Mouse (Mus musculus) heart, embryonic 14.5 days (tissue): ENCODE results near the gene Hoxb8. TPM values are rescaled to one million over a fixed set of nuclear protein-coding genes. Genes with fewer than 3 reads are reported as not detected.

Experiments used
- ATAC-seq: fragments of 200-750 bp; cut with Nextera tagmentation; 2 replicates; pipeline ENCODE4 v1.8.0; 2017; ENCODE audit warnings: low read depth, moderate TSS enrichment; ENCODE audit not compliant: insufficient number of reproducible peaks, insufficient read depth, low FRiP score
- H3K27ac ChIP-seq, 2 experiments: fragments of 200-500 bp in 1 of 2; fragments of 300-500 bp in 1 of 2; sonication (generic) in 1 of 2; replicated peaks in 1 of 2; 2 replicates each; pipeline ENCODE4 v1.5.1; 2012 to 2014; ENCODE audit warnings: low read depth in 2 of 2, low read length in 2 of 2, control low read depth in 1 of 2, mild to moderate bottlenecking in 1 of 2, mixed read lengths in 1 of 2; ENCODE audit not compliant: control insufficient read depth in 1 of 2, insufficient read depth in 1 of 2
- H3K27me3 ChIP-seq: fragments of 300-500 bp; sonication (generic); 2 replicates; pipeline ENCODE4 v1.6.1; 2014; ENCODE audit warnings: mild to moderate bottlenecking, low read length, control low read depth; ENCODE audit not compliant: control insufficient read depth, insufficient read depth
- H3K36me3 ChIP-seq: fragments of 300-500 bp; sonication (generic); 2 replicates; pipeline ENCODE4 v1.6.1; 2014; ENCODE audit warnings: mild to moderate bottlenecking, control low read depth, low read length, mixed read lengths; ENCODE audit not compliant: control insufficient read depth, insufficient read depth
- H3K4me1 ChIP-seq, 2 experiments: fragments of 200-500 bp in 1 of 2; fragments of 300-500 bp in 1 of 2; sonication (generic) in 1 of 2; 2 replicates each; pipeline ENCODE4 v1.6.1; 2012 to 2014; ENCODE audit warnings: low read length in 2 of 2, control low read depth in 1 of 2, mixed read lengths in 1 of 2; ENCODE audit not compliant: control insufficient read depth in 2 of 2, insufficient read depth in 2 of 2
- H3K4me2 ChIP-seq: fragments of 300-500 bp; sonication (generic); 2 replicates; pipeline ENCODE4 v1.6.1; 2014; ENCODE audit warnings: mild to moderate bottlenecking, low read length
- H3K4me3 ChIP-seq, 2 experiments: fragments of 200-500 bp in 1 of 2; fragments of 300-500 bp in 1 of 2; sonication (generic) in 1 of 2; 2 replicates each; pipeline ENCODE4 v1.5.1; 2012 to 2014; ENCODE audit warnings: low read length in 2 of 2, mild to moderate bottlenecking in 2 of 2, control low read depth in 1 of 2, low read depth in 1 of 2, moderate library complexity in 1 of 2; ENCODE audit not compliant: control insufficient read depth in 1 of 2, insufficient read depth in 1 of 2
- H3K9ac ChIP-seq: fragments of 300-500 bp; sonication (generic); 2 replicates; pipeline ENCODE4 v1.6.1; 2014; ENCODE audit warnings: mild to moderate bottlenecking, low read length
- H3K9me3 ChIP-seq: fragments of 300-500 bp; sonication (generic); 2 replicates; pipeline ENCODE4 v1.6.1; 2016; ENCODE audit warnings: low read length, control low read depth; ENCODE audit not compliant: control insufficient read depth
- WGBS: fragments of 180-500 bp; shearing (Covaris S2); extraction: QIAGEN DNeasy Blood & Tissue Kit; methylation state at CpG from one replicate; pipeline ENCODE4 v1.1.7; 2014; 5-methylcytosine and 5-hydroxymethylcytosine counted together
- polyA plus RNA-seq: library from polyadenylated mRNA; unstranded; fragments of >200 nt; fragmentation: Nextera tagmentation; extraction: Ambion mirVana; gene quantifications from 2 replicates; pipeline ENCODE4 v1.2.1, GENCODE M21; 2014

The Hoxb8 gene
- polyA plus RNA-seq, 1 experiment from 2014 or later: not detected

DNA sequence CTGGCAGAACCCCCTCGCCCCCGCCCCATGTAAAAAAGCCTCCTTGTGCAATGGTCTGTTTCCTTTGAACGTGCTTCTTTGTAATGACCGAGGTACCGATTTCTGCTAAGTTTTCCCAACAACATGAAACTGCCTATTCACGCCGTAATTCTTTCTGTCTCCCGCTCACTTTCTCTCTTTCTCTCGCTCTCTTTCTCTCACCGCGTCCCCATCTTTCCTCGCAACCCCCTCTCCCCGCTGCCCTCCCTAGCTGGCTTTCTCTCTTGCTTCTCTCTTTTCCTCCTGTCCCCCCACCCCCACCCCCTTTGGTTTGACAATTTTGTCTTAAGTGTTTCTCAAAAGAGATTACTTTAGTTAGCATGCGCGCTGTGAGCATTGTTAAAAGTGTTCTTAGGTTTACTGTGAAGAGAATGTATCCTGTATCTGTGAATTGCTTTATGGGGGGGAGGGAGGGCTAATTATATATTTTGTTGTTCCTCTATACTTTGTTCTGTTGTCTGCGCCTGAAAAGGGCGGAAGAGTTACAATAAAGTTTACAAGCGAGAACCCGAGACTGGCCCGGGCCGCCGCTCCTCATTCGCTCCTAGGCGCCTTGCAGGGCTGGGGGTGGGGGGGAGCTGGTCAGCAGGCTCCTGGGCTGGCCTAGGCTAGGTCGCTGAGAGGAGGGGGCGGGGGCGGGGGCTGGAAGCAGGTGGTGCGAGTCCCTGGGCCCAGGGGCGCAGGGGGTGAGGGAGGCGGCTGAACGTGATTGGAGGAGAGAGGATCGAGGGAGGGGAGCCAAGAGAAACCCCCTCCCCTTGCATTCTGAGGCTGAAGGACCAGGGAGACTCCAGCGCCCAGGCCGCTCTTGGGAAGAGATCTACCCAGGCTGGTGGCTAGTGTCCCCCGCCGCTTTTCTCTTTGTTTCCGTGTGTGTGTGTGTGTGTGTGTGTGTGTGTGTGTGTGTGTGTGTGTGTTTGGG is 3.3 kb downstream of the Hoxb8 start:
- H3K9me3 ChIP-seq: no peaks in the 10 kb centered on the region
- 2% methylated on average over 36 of the region's 37 CpGs for WGBS
- no peaks in the 10 kb centered on the region for H3K36me3 ChIP-seq
- H3K27me3 ChIP-seq: peaks cover 99% of the 10 kb centered on the region
- H3K4me2 ChIP-seq: peak overlapping the region; percentile 60
- peak overlapping the region in 1 of 2 experiments; percentile 30; a peak in 2 of 4 replicates for H3K4me3 ChIP-seq
- H3K9ac ChIP-seq: no peak overlapping the region
- no peak for ATAC-seq
- no peak overlapping the region for H3K27ac ChIP-seq
- H3K4me1 ChIP-seq: peaks cover 0 to 15% of the 10 kb centered on the region in 2 experiments; a peak in 3 of 4 replicates

DNA sequence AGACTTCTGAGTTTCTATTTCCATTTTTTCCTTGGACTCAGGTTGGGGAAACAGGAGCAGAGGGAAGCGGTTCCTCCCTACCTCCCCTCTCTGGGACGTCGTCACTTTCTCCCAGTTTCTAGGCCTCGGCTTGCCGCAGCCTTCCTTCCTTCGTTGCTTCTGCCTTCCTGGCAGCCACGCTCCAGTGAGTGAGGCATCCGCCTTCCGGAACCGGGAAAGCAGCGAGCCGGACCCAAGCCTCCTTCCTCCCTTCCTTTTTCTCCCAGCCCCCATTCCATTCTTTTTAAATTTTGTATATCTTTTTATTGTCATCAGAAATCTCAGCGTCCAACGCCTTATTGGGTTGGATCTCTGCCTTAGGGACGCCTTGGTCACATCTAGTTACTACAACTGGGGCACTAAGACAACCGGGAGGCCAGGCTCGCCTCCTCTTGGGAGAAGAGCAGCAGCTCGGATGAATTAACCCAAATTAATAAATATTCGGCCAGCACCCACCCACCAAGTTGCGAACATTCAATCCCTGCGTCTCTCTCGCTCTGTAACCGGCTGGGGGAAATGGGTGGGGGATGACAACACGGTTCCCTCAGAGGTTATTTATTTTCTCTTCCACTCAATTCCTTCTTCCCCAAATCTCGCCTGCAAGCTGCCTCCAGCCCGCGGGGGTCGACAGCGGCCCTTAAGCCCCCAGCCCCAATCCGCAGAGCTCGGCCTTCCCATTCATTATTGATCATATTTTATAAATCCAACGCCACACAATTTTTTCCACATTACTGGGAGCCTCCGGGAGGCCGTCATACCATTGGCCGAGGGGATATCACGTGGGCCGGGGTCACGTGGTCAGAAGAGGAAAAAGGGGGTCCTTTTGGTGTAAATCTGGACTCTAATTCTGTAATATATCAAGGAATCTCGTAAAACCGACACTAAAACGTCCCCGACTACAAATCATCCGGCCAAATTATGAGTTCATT is 4.3 kb downstream of the Hoxb8 start, which contains the start of gene Hoxb7:
Gene Hoxb7, plus strand, starts transcription at position 853 of the 968 bp plus-strand sequence.
- peaks cover 99% of the 10 kb centered on the region for H3K27me3 ChIP-seq
- H3K27ac ChIP-seq: no peak within 1 kb of the TSS
- WGBS: 1% methylated on average over 43 of the region's 43 CpGs
- H3K9ac ChIP-seq: no peak within 1 kb of the TSS
- H3K4me1 ChIP-seq: peaks cover 0 to 15% of the 10 kb centered on the region in 2 experiments; a peak in 3 of 4 replicates
- H3K4me3 ChIP-seq: peak within 1 kb of the TSS; percentile 0 to 24; a peak in 2 of 4 replicates
- peak within 1 kb of the TSS; percentile 41 for H3K4me2 ChIP-seq
- no peaks in the 10 kb centered on the region for H3K9me3 ChIP-seq
- no peak for ATAC-seq
- H3K36me3 ChIP-seq: no peaks in the 10 kb centered on the region

DNA sequence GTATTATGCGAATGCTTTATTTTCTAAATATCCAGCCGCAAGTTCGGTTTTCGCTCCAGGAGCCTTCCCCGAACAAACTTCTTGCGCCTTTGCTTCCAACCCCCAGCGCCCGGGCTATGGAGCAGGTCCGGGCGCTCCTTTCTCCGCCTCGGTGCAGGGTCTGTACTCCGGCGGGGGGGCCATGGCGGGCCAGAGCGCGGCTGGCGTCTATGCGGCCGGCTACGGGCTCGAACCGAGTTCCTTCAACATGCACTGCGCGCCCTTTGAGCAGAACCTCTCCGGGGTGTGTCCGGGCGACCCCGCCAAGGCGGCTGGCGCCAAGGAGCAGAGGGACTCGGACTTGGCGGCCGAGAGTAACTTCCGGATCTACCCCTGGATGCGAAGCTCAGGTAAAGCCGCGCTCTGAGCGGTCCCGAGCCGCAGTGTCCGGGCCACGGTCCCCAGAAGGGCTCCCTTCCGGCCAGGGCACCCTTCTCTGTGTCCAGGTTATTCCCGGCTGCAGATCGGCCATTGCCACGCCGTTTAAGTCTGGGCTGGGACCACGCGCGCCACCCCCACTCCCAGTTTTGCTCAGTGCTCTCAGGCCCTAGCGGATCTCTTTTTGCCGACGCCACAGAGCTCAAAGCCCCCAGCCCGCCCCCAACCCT is 5.2 kb downstream of the Hoxb8 start:
- Histone ChIP-seq H3K27me3 (peaks cover 99% of the 10 kb centered on the region), H3K27ac (no peak overlapping the region), H3K9me3 (no peaks in the 10 kb centered on the region), H3K9ac (no peak overlapping the region), H3K36me3 (no peaks in the 10 kb centered on the region), H3K4me3 (peak overlapping the region; percentile 0 to 24; a peak in 2 of 4 replicates), H3K4me1 (peaks cover 0 to 15% of the 10 kb centered on the region in 2 experiments; a peak in 3 of 4 replicates), H3K4me2 (peak overlapping the region; percentile 41)
- WGBS: under 1% methylated on average over 55 of the region's 55 CpGs
- no peak for ATAC-seq

DNA sequence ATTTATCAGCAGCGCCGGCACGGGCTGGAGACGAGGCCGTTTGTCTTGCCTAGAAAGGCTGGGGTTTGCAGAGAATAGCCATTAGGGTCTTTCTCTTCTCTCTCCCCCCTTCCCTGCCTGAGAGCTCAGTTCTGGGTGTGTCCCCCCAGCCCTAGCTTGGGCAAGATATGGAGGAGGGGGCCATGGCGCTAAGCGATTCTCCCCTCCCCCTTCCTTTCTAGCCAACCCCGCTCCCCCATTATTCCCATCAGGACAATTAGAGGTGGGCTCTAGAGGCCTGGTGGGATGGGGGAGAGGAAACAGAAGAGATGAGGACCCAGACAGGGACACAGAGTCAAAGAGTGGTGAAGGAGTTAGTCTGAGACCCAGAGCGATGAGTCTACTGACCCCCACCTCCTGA is 5.7 kb downstream of the Hoxb8 start:
- Histone ChIP-seq H3K9ac (no peak overlapping the region), H3K27me3 (peaks cover 99% of the 10 kb centered on the region), H3K4me2 (no peak overlapping the region), H3K36me3 (no peaks in the 10 kb centered on the region), H3K4me1 (peaks cover 0 to 15% of the 10 kb centered on the region in 2 experiments; a peak in 3 of 4 replicates), H3K27ac (no peak overlapping the region), H3K9me3 (no peaks in the 10 kb centered on the region), H3K4me3 (peak overlapping the region in 1 of 2 experiments; percentile 24; a peak in 1 of 4 replicates)
- 1% methylated on average over 9 of the region's 9 CpGs for WGBS
- no peak for ATAC-seq

DNA sequence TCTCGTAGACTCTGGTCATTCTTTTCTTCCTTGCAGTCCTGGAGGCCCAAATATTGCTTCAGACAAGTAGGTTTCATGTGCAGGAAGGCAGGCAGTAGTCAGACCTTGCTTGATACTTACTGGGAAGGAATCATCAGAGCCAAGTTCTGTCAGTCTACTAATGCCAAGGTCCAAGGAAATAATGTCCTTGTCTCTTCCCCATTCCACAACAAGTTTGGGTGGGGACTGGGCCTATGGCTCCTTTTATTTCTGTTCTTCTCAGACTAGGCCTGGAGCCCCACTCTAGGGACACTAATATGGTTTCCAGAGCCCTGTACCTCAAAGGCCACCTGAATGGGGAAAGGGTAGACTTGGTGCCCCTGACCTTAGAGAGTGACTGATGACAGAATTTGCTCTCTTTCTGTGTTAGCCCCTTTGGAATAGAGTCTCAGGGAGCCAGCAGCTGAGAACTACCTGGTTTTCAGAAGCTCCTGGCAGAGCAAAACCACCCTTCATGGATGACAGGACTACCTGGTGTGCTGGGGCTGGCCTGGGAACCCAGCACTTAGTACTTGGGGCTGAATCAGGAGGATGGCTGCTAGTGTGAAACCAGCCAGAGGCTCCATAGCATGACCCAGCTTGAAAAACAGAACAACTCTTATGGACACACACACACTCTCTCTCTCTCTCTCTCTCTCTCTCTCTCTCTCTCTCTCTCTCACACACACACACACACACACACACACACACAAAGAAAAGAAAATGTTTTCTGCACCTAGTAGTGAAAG is 6.9 kb downstream of the Hoxb8 start:
- peaks cover 0 to 15% of the 10 kb centered on the region in 2 experiments; a peak in 3 of 4 replicates for H3K4me1 ChIP-seq
- 12% methylated on average over 1 of the region's 1 CpGs for WGBS
- no peaks in the 10 kb centered on the region for H3K36me3 ChIP-seq

DNA sequence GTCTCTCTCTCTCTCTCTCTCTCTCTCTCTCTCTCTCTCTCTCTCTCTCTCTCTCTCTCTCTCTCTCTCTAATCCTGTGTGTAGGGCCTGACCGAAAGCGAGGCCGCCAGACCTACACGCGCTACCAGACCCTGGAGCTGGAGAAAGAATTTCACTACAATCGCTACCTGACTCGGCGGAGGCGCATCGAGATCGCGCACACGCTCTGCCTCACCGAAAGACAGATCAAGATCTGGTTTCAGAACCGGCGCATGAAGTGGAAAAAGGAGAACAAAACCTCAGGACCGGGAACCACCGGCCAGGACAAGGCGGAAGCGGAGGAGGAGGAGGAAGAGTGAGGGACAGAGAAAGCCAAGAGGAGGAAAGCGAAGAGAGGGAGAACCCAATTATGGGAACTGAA is 7.6 kb downstream of the Hoxb8 start:
- Histone ChIP-seq H3K27me3 (peaks cover 99% of the 10 kb centered on the region), H3K36me3 (no peaks in the 10 kb centered on the region), H3K4me2 (no peak overlapping the region), H3K27ac (no peak overlapping the region), H3K9me3 (no peaks in the 10 kb centered on the region), H3K4me1 (peaks cover 0 to 8% of the 10 kb centered on the region in 2 experiments; a peak in 2 of 4 replicates), H3K4me3 (no peak overlapping the region), H3K9ac (no peak overlapping the region)
- no peak for ATAC-seq
- WGBS: 1% methylated on average over 21 of the region's 21 CpGs

More for the DNA sequence above, 6.9 kb downstream of the Hoxb8 start:
- H3K4me3 ChIP-seq: no peak overlapping the region
- no peak overlapping the region for H3K9ac ChIP-seq
- H3K27ac ChIP-seq: no peak overlapping the region
- ATAC-seq: no peak
- no peaks in the 10 kb centered on the region for H3K9me3 ChIP-seq
- H3K27me3 ChIP-seq: peaks cover 99% of the 10 kb centered on the region
- no peak overlapping the region for H3K4me2 ChIP-seq
